Mouse (Mus musculus): ENCODE measurements at regions not wholly inside any gene's neighbourhood (a gene's known extent, or its start where the extent isn't known, plus 50 kb on each side); places are given as distances from the start of the nearest gene placed in this dataset.
A peak's percentile ranks its signal among the peaks of the same experiment; 100 is the strongest.

GRCm38 (mm10) chr9:83265736-83266135 lies 119.3 kb upstream of the Hmgn3 start:
- H3K27me3 ChIP-seq (replicated peaks), result no peaks in the 10 kb centered on the region
- no peaks in the 10 kb centered on the region for H3K79me2 ChIP-seq (replicated peaks; ENCODE audit: control insufficient read depth, extremely low read depth, insufficient read depth, poor library complexity, severe bottlenecking)
- TF ChIP-seq MAFK (IDR thresholded peaks at IDR 0.05; ENCODE audit: insufficient replicate concordance, low read length), result no peak
- TF ChIP-seq E2F4 (IDR thresholded peaks at IDR 0.05; ENCODE audit: insufficient replicate concordance, low read depth, low read length), result no peak
- TF ChIP-seq JUND (conservative IDR thresholded peaks at IDR 0.05; ENCODE audit: low read depth, low read length), result no peak
- TF ChIP-seq KAT2A (IDR thresholded peaks at IDR 0.05; ENCODE audit: insufficient replicate concordance, low read length), result no peak
- TF ChIP-seq RCOR1 (conservative IDR thresholded peaks at IDR 0.05; ENCODE audit: low read depth, low read length), result no peak
- TF ChIP-seq RAD21 (IDR thresholded peaks at IDR 0.05; ENCODE audit: low read depth, low read length), result peak; percentile 54
- TF ChIP-seq HCFC1 (IDR thresholded peaks at IDR 0.05; ENCODE audit: low read depth, low read length), result no peak
- TF ChIP-seq MAX (IDR thresholded peaks at IDR 0.05; ENCODE audit: low read length), result no peak
- no peak for TF ChIP-seq NELFE (IDR thresholded peaks at IDR 0.05; ENCODE audit: low read depth, low read length)
- TF ChIP-seq ZNF384 (IDR thresholded peaks at IDR 0.05; ENCODE audit: low read depth, low read length), result no peak
- no peak for TF ChIP-seq TCF12 (IDR thresholded peaks at IDR 0.05; ENCODE audit: low read depth, low read length)
- no peak for TF ChIP-seq SIN3A (IDR thresholded peaks at IDR 0.05; ENCODE audit: low read length)
- no peak for TF ChIP-seq CHD2 (IDR thresholded peaks at IDR 0.05; ENCODE audit: low read length)
- TF ChIP-seq BHLHE40 (IDR thresholded peaks at IDR 0.05; ENCODE audit: low read depth, low read length), result no peak
- TF ChIP-seq ZC3H11A (IDR thresholded peaks at IDR 0.05; ENCODE audit: low read depth, low read length), result no peak
- TF ChIP-seq CTCF (conservative IDR thresholded peaks at IDR 0.05 in 1 of 2, IDR thresholded peaks at IDR 0.05 in 1 of 2; ENCODE audit: low read depth in 2 of 2, low read length in 2 of 2), result peak in 1 of 2 experiments; percentile 44; a peak in 2 of 4 replicates
- TF ChIP-seq EP300 (IDR thresholded peaks at IDR 0.05; ENCODE audit: low read length), result no peak
- no peak for TF ChIP-seq TBP (conservative IDR thresholded peaks at IDR 0.05; ENCODE audit: low read depth, low read length)
- no peak for TF ChIP-seq ZKSCAN1 (IDR thresholded peaks at IDR 0.05; ENCODE audit: borderline replicate concordance, low read depth, low read length)
- no peak for TF ChIP-seq JUN (IDR thresholded peaks at IDR 0.05; ENCODE audit: insufficient read depth, low read depth, low read length)
- TF ChIP-seq MAZ (IDR thresholded peaks at IDR 0.05; ENCODE audit: low read depth, low read length), result no peak
- TF ChIP-seq SMC3 (IDR thresholded peaks at IDR 0.05; ENCODE audit: low read depth, low read length), result peak; percentile 29
- no peak for TF ChIP-seq MXI1 (IDR thresholded peaks at IDR 0.05; ENCODE audit: low read depth, low read length)
- TF ChIP-seq PAX5 (IDR thresholded peaks at IDR 0.05; ENCODE audit: low read length), result no peak
- no peak for TF ChIP-seq CHD1 (IDR thresholded peaks at IDR 0.05; ENCODE audit: low read depth, low read length)
- no peak overlapping the region for H3K4me3 ChIP-seq (replicated peaks in 1 of 3; ENCODE audit: low read depth in 2 of 3, low read length in 2 of 3, poor library complexity in 1 of 3)
- no peaks in the 10 kb centered on the region for H3K9me3 ChIP-seq (replicated peaks; ENCODE audit: low read length)
- DNase-seq (ENCODE audit: extremely low read depth), result no peak
- H3K9ac ChIP-seq (ENCODE audit: insufficient read depth, low read depth), result no peak overlapping the region
- H3K27ac ChIP-seq (ENCODE audit: insufficient read depth, low read depth), result no peak overlapping the region
- H3K36me3 ChIP-seq (replicated peaks in 1 of 2; ENCODE audit: control insufficient read depth in 1 of 2, insufficient read depth in 1 of 2, low read length in 1 of 2), result no peaks in the 10 kb centered on the region
- in situ Hi-C loops (cut with MboI; ENCODE audit: low pct_ligation_motif_present, low pct_unique_long_range_greater_than_20kb, low sequenced_read_pairs), result no loop called here
- peaks cover 0 to 3% of the 10 kb centered on the region in 2 experiments; a peak in 1 of 4 replicates for H3K4me1 ChIP-seq (ENCODE audit: control insufficient read depth in 1 of 2, insufficient read depth in 2 of 2)
- dilution Hi-C loops (cut with MboI; ENCODE audit: extremely low pct_ligation_motif_present, extremely low pct_unique_long_range_greater_than_20kb, low sequenced_read_pairs), result no loop called here
- no peak overlapping the region for H3K4me2 ChIP-seq (ENCODE audit: insufficient read depth, low read depth, poor library complexity, severe bottlenecking)
